Mouse (Mus musculus): ENCODE data around the gene Zbtb34. TPM values are rescaled to one million over a fixed set of nuclear protein-coding genes. Genes with fewer than 3 reads are reported as not detected.

Zbtb34 gene
- total RNA-seq, 2 experiments from 2014 or later, result 29.7 to 38.4 TPM

DNA sequence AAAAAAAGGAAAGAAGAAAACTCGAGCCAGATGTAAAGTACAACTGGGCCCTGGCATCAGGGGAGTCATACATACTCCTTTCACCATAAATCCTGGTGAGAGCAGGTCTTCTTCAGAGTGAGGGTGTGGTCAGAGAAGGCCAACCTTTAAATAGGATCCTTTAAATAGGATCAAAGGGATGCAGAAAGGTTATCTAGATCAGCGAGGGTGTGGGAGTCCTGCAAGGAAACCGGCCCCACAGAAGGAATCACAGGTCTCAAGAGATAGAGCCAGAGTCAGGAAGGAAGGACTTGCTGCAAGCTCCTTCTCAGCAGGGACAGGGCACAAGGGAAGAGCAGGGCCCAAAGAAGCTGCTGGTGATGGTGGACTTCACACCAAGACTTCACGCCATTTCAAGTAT is 13.7 kb downstream of the Zbtb34 start:
- no peak for DNase-seq (ENCODE audit: low spot score in 2 of 2)
- intact Hi-C loops (cut with DNase I), result no loop called here

- intact Hi-C loops (cut with DNase I), result no loop called here
- DNase-seq (ENCODE audit: low spot score in 2 of 2), result no peak
Measured at GRCm38 (mm10) chr2:33414019-33414418, 17.1 kb downstream of the Zbtb34 start.

DNA sequence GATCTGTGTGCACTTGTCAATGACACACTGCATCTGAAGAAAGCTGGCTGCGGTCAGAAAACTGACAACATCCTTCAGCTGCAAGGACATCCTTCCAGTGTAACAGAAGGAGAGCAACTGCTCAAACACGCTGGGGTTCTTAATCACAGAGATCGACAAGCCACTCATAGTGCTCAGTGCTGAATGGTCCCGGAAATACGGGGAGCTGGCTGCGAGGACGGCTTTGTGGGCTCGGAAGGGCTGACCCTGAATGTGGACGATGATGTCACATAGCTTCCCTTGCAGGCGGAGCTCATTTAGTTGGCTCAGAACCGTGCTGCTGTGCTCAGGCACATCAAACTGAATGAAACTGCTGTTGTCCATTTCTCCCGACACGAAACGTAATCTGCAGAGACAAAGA is 19.0 kb downstream of the Zbtb34 start:
- DNase-seq (ENCODE audit: low spot score in 2 of 2), result no peak
- intact Hi-C loops (cut with DNase I), result no loop called here

DNA sequence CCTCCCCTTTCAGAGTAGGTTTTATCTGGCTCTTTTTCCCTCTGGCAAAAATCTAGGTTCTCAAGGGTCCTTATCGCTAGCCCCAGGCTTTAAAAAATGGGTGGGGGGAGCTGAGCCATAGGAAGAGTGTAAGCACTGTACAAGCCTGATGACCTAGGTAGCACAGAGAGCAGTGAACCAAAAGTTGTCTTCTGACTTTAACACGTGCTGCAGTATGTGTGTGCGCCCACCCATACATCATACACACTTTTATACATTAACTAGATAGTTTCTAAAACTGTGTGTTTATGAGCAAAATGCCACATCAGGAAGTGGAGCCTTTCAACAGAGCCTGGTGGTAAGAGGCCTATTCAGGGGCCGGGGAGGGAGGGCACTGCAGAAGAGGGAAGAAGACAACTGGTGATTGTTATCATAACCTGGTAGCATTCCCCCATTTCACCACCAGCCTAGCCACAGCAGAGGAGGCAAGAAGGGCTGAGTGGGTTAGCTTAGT is 27.6 kb downstream of the Zbtb34 start:
- intact Hi-C loops (cut with DNase I), result loop anchor here (2.0 to 5.0 kb wide), 2 partner anchors 46 to 249 kb away; no protein-coding TSS in a partner anchor

DNA sequence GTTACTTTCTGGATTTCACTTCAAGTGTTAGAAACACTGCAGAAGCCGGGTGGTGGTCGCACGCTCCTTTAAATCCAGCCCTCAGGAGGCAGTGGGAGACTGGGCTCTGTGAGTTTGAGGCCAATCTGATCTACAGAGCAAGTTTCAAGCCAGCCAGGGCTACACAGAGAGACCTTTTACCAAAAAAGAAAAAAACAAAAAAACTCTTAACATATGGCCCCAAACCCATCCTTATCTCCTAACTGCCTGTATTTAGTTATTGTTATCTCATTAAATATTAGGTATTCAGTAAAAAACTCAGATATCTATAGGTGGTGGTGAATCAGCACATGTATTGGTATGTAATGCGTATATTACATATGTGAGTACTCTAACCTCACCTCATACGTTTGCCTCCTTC is 28.5 kb downstream of the Zbtb34 start:
- intact Hi-C loops (cut with DNase I), result loop anchor here (2.0 to 5.0 kb wide), 2 partner anchors 45 to 248 kb away; no protein-coding TSS in a partner anchor
- DNase-seq (ENCODE audit: low spot score in 2 of 2), result no peak

More for the DNA sequence above, 27.6 kb downstream of the Zbtb34 start:
- no peak for DNase-seq (ENCODE audit: low spot score in 2 of 2)

DNA sequence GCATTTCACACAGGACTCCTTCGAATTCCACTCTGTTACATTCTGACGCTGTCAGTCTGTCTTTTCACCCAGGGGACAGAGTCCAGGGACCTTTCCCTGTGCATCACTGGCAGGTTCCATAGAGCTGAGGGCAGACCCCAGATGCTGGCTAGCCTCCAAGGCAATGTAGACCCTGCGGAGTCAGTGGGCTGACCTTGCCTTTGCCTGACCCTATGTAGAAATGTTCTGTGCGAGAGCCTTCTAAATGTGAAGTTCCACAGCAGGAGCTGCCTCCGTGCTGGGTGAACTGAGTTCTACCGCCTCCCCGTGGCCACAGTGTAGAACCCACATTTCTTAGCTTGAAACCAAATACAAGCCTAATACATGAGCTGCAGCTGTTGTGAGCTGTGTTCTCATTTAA is 28.9 kb downstream of the Zbtb34 start:
- DNase-seq (ENCODE audit: low spot score in 2 of 2), result peak; percentile 74 to 81
- intact Hi-C loops (cut with DNase I), result loop anchor here (2.0 to 5.0 kb wide), 2 partner anchors 45 to 247 kb away; no protein-coding TSS in a partner anchor

DNA sequence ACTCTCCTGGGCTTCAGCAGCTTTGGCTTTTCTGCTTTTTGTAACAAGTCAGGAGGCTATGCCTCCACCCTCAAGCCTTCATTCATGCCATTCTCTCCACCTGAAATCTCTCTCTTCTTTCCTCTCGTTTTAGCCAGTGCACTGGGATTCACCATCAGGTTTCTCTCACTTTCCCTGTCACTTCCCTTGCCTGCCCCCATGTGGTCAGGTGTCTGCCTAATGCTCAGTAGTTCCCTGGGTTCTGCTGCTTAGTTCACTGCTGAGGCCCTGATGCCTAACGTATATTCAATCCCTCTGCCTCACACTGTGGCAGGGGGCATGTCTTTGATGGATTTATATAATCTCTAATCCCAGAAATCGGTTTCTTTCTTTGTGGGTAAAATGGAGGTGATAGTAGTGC is 29.9 kb downstream of the Zbtb34 start:
- DNase-seq (ENCODE audit: low spot score in 2 of 2), result peak in 1 of 2 experiments; percentile 41
- intact Hi-C loops (cut with DNase I), result loop anchor here (5.0 kb wide), 1 partner anchor 44 kb away; no protein-coding TSS in a partner anchor

- intact Hi-C loops (cut with DNase I), result loop anchor here (5.0 kb wide), 1 partner anchor 43 kb away; no protein-coding TSS in a partner anchor
- DNase-seq (ENCODE audit: low spot score in 2 of 2), result no peak
Measured at GRCm38 (mm10) chr2:33400541-33400940, 30.6 kb downstream of the Zbtb34 start.

DNA sequence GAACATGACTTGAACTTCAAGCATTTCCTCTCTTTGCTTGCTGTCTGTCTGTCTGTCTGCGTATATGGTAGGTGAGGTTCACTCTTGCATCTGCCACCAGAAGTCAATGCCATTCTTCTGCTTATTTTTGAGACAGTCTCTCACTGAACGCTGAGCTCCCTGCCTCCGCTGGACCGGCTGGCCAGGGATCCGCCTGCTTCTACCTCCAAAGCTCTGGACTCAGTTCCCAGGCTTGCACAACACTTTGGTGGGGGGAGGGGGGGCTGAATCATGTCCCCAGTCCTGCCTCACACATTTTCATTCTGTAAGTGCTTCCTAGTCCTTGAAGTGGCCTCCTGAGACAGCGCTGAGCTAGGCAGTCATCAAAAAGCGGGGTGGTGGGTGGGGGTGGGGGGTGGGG is 32.0 kb downstream of the Zbtb34 start:
- intact Hi-C loops (cut with DNase I), result no loop called here

GRCm38 (mm10) chr2:33397036-33397435 is 34.1 kb downstream of the Zbtb34 start:
- DNase-seq (ENCODE audit: low spot score in 2 of 2), result no peak
- intact Hi-C loops (cut with DNase I), result no loop called here

More for the DNA sequence above, 32.0 kb downstream of the Zbtb34 start:
- no peak for DNase-seq (ENCODE audit: low spot score in 2 of 2)

DNA sequence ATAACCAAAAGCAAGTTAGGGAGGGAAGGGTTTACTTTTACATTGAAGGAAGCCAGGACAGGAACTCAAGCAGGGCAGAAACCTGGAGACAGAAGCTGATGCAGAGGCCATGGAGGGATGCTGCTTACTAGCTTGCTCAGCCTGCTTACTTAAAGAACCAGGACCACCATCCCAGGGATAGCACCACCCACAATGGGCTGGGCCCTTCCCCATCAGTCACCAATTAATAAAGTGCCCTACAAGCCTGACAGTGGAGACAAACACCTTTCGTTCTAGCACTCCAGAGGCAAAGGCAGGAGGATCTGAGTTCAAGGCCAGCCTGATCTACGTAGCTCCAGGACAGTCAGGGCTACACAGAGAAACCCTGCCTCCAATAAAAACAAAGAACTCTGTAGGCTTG is 36.1 kb downstream of the Zbtb34 start:
- no peak for DNase-seq (ENCODE audit: low spot score in 2 of 2)
- intact Hi-C loops (cut with DNase I), result no loop called here

- intact Hi-C loops (cut with DNase I), result no loop called here
- peak in 1 of 2 experiments; percentile 69 for DNase-seq (ENCODE audit: low spot score in 2 of 2)
Measured at GRCm38 (mm10) chr2:33393951-33394635, 37.0 kb downstream of the Zbtb34 start.

DNA sequence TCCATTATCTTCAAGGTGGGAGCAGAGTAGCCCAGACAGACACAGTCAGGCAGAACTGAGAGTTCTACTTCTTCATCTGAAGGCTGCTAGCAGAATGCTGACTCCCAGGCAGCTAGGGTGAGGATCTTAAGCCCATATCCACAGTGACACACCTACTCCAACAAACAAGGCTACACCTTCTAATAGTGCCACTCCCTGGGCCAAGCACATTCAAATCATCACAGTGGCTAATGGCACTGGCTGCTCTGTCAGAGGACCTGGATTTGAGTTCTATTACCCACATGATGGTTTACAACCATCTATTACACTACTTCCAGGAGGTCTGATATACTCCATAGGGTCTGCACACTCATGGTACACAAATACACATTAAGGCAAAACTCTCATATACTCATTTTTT is 38.1 kb downstream of the Zbtb34 start:
- no peak for DNase-seq (ENCODE audit: low spot score in 2 of 2)
- intact Hi-C loops (cut with DNase I), result no loop called here

DNA sequence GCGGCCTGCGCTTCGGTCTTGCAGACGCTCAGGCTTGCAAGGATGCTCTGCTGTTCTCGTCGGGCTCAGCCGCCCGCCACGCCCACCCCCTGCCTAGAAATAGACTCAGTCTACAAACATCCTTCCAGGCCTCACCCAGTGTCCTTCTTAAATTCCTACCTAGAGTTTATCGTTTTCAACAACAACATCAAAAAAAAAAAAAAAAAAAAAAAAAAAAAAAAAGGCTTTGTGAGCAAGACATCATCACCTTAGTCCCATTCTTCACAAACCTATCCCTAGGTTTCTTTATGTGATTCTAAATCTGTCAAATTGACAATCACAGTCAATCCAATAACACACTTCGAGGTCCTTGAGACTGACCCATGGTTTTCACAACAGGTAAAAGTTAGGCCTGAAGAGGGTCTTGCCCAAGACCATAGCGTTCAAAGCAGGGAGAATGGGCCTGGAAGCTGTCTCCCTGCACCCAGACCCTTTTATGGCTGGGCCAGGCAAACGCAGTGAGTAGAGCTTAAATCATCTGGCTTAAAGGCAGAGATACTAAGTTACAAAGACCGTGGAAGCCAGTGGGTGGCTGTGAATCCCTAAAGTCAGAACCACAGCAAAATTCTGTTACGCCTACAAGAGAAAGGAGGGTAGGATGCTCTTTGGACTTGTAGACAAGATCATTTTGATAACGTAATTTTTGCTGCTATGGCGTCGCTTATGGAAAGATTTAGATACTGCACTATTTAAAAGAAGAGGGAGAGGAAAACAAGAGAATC is 59.3 kb downstream of the Zbtb34 start:
- DNase-seq (ENCODE audit: low spot score in 2 of 2), result peak in 1 of 2 experiments; percentile 23
- intact Hi-C loops (cut with DNase I), result no loop called here

DNA sequence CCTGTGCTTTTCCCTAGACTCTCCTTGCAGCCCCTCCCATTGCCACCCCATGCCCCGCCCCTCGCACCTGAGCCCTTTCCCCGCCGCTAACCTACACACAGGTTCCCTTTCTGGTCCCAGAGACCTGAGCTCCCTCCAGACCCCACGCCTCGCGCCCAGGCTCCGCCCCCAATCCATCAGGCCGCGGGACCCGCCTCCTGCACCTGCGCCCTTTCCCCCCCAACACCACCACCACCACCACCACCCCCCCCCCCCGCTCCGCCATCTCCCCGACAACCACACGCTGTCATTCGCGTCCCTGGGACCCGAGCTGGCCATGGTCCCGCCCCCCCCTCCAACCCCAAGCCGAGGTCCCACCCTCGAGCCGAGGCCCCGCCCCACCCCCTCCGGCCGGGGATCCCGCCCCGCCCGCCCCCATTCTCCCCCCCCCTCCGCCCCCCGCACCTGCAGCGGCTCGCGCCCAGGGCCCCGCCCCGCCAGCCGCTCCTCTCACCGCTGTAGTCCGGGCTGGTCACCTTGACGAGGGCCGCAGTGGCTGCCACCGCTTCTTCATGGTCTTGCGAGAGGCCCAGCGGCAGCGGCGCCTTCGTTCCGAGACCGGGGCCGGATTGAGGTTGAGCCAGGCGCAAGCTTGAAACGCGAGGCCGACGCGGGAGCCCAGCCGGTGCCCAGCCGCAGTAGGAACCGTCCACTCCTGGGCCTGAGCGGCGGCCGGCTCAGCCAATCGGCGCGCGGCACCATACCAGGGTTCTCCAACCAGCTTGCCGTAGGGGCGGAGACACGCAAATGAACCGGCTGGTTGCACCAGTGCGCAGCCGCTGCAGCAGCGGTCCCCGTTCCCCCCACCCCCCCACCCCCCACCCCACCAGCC is 60.1 kb downstream of the Zbtb34 start, which contains the start of gene Ralgps1:
Gene Ralgps1 (minus strand): TSS at position 710 of the 871 bp plus-strand sequence.
- intact Hi-C loops (cut with DNase I), result no loop called here
- DNase-seq (ENCODE audit: low spot score in 2 of 2), result peak; percentile 98 to 99

DNA sequence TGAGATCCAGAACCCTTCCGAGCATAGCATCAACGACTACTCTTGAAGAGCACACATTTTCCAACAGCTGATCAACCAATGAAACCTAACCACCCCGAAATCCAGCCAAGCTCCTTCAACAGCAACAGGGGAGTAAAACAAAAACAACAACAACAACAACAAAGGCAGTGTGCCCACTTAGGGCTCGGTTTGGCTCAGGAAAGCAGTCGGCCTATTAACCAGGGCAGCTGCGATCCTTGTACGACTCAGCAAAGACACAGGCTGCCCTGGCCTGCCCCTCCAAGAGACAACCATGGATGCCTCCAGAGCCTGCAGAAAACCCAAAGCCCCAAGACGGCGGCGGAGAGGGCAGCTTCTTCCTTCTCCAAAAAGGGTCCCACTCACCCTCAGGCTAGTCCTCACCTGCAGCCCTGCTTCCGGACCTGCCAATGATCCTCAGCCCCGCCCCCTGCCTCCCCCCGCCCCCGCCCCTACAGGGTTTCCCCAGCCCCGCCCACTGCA is 60.8 kb downstream of the Zbtb34 start:
- peak in 1 of 2 experiments; percentile 45 for DNase-seq (ENCODE audit: low spot score in 2 of 2)
- intact Hi-C loops (cut with DNase I), result no loop called here

DNA sequence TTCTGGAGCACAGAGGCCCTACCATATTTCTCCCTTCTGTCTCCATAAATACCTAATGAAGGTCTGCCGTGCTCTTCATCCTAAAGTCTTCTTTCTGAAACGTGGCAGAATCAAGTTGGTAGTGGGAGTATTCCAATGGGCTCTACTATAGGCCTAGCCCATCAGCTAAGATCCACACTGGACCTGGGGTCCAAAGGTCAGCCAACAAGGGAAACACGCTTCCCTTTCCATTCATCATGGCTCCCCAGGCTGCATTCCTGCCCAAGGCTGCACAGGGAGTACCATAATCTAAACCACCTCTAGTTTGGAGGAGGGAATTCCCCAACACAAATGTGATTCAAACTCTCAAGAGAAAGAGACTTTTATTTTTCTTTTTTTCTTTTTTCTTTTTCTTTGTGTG is 61.7 kb downstream of the Zbtb34 start:
- DNase-seq (ENCODE audit: low spot score in 2 of 2), result no peak
- intact Hi-C loops (cut with DNase I), result no loop called here

DNA sequence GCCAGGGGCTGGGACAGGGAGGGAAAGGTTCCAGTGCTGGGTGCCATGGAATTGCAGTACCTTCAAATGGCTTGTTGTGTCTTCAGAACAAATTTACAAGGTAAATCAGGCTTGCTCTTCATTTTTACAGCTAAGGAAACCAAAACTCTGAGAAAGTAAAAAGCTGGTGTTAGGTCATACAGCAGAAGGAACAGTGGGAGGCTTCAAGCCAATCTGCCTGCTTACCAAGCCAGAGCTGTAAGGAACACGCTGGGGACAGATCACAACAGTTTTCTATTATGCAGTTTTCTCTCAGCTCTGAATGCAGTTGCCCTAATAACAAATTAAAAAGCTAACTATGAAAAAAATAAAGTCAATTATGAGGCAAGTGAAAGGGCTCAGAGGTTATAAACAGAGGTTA is 62.6 kb downstream of the Zbtb34 start:
- intact Hi-C loops (cut with DNase I), result no loop called here
- no peak for DNase-seq (ENCODE audit: low spot score in 2 of 2)

All from left cerebral cortex, postnatal 14 days (tissue).